Mouse (Mus musculus): ENCODE measurements around the gene Ttc23l. TPM values are rescaled to one million over a fixed set of nuclear protein-coding genes. Genes with fewer than 3 reads are reported as not detected.
"Not testable (repeated sequence)": the region's sequence is repeated elsewhere in the genome, so short reads cannot be mapped to it uniquely, and the experiment has no call there.

Ttc23l gene
- polyA plus RNA-seq, 1 experiment from 2014 or later = not detected

- Histone ChIP-seq H3K4me1 (ENCODE audit: control insufficient read depth, low read depth, low read length) (no peaks in the 10 kb centered on the region), H3K36me3 (ENCODE audit: control insufficient read depth, insufficient read depth) (peaks cover 5% of the 10 kb centered on the region), H3K4me3 (ENCODE audit: low read depth, low read length) (no peak overlapping the region), H3K4me2 (ENCODE audit: low read depth, low read length) (no peak overlapping the region), H3K27ac (ENCODE audit: low read length) (no peak overlapping the region), H3K9me3 (replicated peaks; ENCODE audit: control insufficient read depth, low read length) (no peaks in the 10 kb centered on the region), H3K9ac (ENCODE audit: low read depth, low read length) (no peak overlapping the region), H3K27me3 (ENCODE audit: control insufficient read depth, insufficient read depth, low read depth, low read length) (no peaks in the 10 kb centered on the region)
- WGBS (ENCODE audit: insufficient replicate concordance) = 52% methylated on average over 5 of the region's 5 CpGs
- ATAC-seq (ENCODE audit: low read depth) = no peak
Measured at GRCm38 (mm10) chr15:10499593-10499992, 58.9 kb downstream of the Ttc23l start.

- 87% methylated on average over 1 of the region's 1 CpGs for WGBS (ENCODE audit: insufficient replicate concordance)
- not testable (repeated sequence) for H3K4me3 ChIP-seq (ENCODE audit: low read depth, low read length); H3K27me3 ChIP-seq (ENCODE audit: control insufficient read depth, insufficient read depth, low read depth, low read length); H3K9ac ChIP-seq (ENCODE audit: low read depth, low read length); H3K27ac ChIP-seq (ENCODE audit: low read length); ATAC-seq (ENCODE audit: low read depth); H3K36me3 ChIP-seq (ENCODE audit: control insufficient read depth, insufficient read depth); H3K9me3 ChIP-seq (replicated peaks; ENCODE audit: control insufficient read depth, low read length); H3K4me1 ChIP-seq (ENCODE audit: control insufficient read depth, low read depth, low read length); H3K4me2 ChIP-seq (ENCODE audit: low read depth, low read length)
Measured at GRCm38 (mm10) chr15:10496696-10497095, 61.8 kb downstream of the Ttc23l start.

DNA sequence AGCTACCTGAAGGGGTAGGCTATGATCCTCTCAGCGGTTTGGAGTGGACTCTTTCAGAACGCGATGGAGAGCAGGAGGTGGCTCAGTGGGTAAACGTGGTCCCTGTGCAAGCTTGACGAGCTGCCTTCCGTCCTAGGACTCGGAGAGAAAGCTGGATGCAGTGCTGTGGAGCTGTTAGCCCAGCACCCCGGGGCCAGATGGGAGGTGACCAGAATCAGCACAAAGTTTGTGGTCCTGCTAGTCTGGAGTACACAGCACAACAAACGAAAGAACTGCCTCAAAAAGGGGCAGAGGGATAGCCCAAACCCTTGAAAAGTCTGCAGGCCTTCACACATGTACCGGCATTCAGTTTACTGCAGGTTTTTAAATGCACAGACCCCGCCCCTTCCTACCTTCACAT is 62.5 kb downstream of the Ttc23l start:
- ATAC-seq (ENCODE audit: low read depth) = no peak
- no peaks in the 10 kb centered on the region for H3K27me3 ChIP-seq (ENCODE audit: control insufficient read depth, insufficient read depth, low read depth, low read length)
- no peak overlapping the region for H3K27ac ChIP-seq (ENCODE audit: low read length)
- 78% methylated on average over 11 of the region's 11 CpGs for WGBS (ENCODE audit: insufficient replicate concordance)
- no peaks in the 10 kb centered on the region for H3K9me3 ChIP-seq (replicated peaks; ENCODE audit: control insufficient read depth, low read length)
- no peak overlapping the region for H3K4me2 ChIP-seq (ENCODE audit: low read depth, low read length)
- no peak overlapping the region for H3K9ac ChIP-seq (ENCODE audit: low read depth, low read length)
- no peak overlapping the region for H3K4me3 ChIP-seq (ENCODE audit: low read depth, low read length)
- peaks cover 8% of the 10 kb centered on the region for H3K36me3 ChIP-seq (ENCODE audit: control insufficient read depth, insufficient read depth)
- H3K4me1 ChIP-seq (ENCODE audit: control insufficient read depth, low read depth, low read length) = no peaks in the 10 kb centered on the region

- Histone ChIP-seq H3K9ac (ENCODE audit: low read depth, low read length) (no peak overlapping the region), H3K4me2 (ENCODE audit: low read depth, low read length) (no peak overlapping the region), H3K27me3 (ENCODE audit: control insufficient read depth, insufficient read depth, low read depth, low read length) (no peaks in the 10 kb centered on the region), H3K27ac (ENCODE audit: low read length) (no peak overlapping the region), H3K9me3 (replicated peaks; ENCODE audit: control insufficient read depth, low read length) (no peaks in the 10 kb centered on the region), H3K4me1 (ENCODE audit: control insufficient read depth, low read depth, low read length) (peaks cover 3% of the 10 kb centered on the region; the same call in 1 of the 2 replicates), H3K36me3 (ENCODE audit: control insufficient read depth, insufficient read depth) (peaks cover 10% of the 10 kb centered on the region), H3K4me3 (ENCODE audit: low read depth, low read length) (no peak overlapping the region)
- 93% methylated on average over 5 of the region's 5 CpGs for WGBS (ENCODE audit: insufficient replicate concordance)
- ATAC-seq (ENCODE audit: low read depth) = no peak
Measured at GRCm38 (mm10) chr15:10490101-10490500, 68.4 kb downstream of the Ttc23l start.

DNA sequence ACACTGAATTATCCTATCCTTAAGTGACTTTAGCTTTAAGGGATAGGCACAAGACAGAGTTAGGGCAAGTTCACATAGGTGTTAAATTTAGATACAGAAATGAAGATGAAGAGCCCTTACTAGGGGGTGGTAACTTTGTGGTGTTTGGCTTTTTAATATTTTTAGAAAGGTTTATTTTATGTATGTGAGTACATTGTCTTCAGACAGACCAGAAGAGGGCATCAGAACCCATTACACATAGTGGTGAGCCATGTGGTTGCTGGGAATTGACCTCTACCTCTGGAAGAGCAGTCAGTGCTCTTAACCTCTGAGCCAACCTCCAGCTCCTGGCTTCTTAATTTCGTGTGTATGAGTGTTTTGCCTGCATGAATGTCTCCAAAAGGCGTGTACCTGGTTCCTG is 71.2 kb downstream of the Ttc23l start:
- peak overlapping the region; percentile 39 for H3K9ac ChIP-seq (ENCODE audit: low read depth, low read length)
- H3K27me3 ChIP-seq (ENCODE audit: control insufficient read depth, insufficient read depth, low read depth, low read length) = no peaks in the 10 kb centered on the region
- ATAC-seq (ENCODE audit: low read depth) = no peak
- H3K4me2 ChIP-seq (ENCODE audit: low read depth, low read length) = peak overlapping the region; percentile 87
- peak overlapping the region; percentile 26; the same call in 1 of the 2 replicates for H3K27ac ChIP-seq (ENCODE audit: low read length)
- H3K4me3 ChIP-seq (ENCODE audit: low read depth, low read length) = peak overlapping the region; percentile 49
- H3K4me1 ChIP-seq (ENCODE audit: control insufficient read depth, low read depth, low read length) = peaks cover 10% of the 10 kb centered on the region
- H3K36me3 ChIP-seq (ENCODE audit: control insufficient read depth, insufficient read depth) = peaks cover 15% of the 10 kb centered on the region
- 28% methylated on average over 2 of the region's 2 CpGs for WGBS (ENCODE audit: insufficient replicate concordance)
- no peaks in the 10 kb centered on the region for H3K9me3 ChIP-seq (replicated peaks; ENCODE audit: control insufficient read depth, low read length)

DNA sequence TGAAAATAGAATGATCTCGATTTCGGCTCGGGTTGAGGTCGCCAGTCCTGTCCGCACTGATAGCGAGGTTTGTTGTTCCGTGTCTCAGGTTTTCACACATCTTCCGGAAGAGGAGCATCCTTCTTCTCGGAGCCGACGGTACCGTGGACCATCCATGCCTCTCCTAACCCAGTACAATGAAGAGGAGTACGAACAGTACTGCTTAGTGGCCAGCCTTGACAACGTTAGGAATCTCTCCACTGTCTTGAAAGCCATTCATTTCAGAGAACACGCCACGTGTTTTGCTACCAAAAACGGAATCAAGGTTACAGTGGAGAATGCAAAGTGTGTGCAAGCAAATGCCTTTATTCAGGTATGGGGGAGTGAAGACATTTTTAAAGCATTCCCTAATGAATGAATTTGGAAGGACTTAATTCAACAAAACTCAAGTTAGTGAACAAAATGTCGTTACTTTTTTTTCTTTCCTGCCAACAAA is 72.1 kb downstream of the Ttc23l start:
- Histone ChIP-seq H3K4me1 (ENCODE audit: control insufficient read depth, low read depth, low read length) (peaks cover 10% of the 10 kb centered on the region), H3K9ac (ENCODE audit: low read depth, low read length) (peak overlapping the region; percentile 87), H3K4me2 (ENCODE audit: low read depth, low read length) (peak overlapping the region; percentile 87), H3K4me3 (ENCODE audit: low read depth, low read length) (peak overlapping the region; percentile 87), H3K27me3 (ENCODE audit: control insufficient read depth, insufficient read depth, low read depth, low read length) (no peaks in the 10 kb centered on the region), H3K36me3 (ENCODE audit: control insufficient read depth, insufficient read depth) (peaks cover 15% of the 10 kb centered on the region), H3K9me3 (replicated peaks; ENCODE audit: control insufficient read depth, low read length) (no peaks in the 10 kb centered on the region), H3K27ac (ENCODE audit: low read length) (peak overlapping the region; percentile 70)
- peak; percentile 16 for ATAC-seq (ENCODE audit: low read depth)
- WGBS (ENCODE audit: insufficient replicate concordance) = under 1% methylated on average over 18 of the region's 18 CpGs

GRCm38 (mm10) chr15:10485484-10486364 is 72.7 kb downstream of the Ttc23l start, which contains the start of the genes Brix1 and Rad1:
Gene Brix1, minus strand, starts transcription at chr15:10485947.
Gene Rad1, plus strand, starts transcription at chr15:10486018.
- Histone ChIP-seq H3K9me3 (replicated peaks; ENCODE audit: control insufficient read depth, low read length) (no peaks in the 10 kb centered on the region), H3K4me1 (ENCODE audit: control insufficient read depth, low read depth, low read length) (peaks cover 10% of the 10 kb centered on the region), H3K9ac (ENCODE audit: low read depth, low read length) (peak within 1 kb of the TSS; percentile 87), H3K27ac (ENCODE audit: low read length) (peak within 1 kb of the TSS; percentile 70), H3K36me3 (ENCODE audit: control insufficient read depth, insufficient read depth) (peaks cover 19% of the 10 kb centered on the region), H3K4me2 (ENCODE audit: low read depth, low read length) (peak within 1 kb of the TSS; percentile 87), H3K4me3 (ENCODE audit: low read depth, low read length) (peak within 1 kb of the TSS; percentile 87), H3K27me3 (ENCODE audit: control insufficient read depth, insufficient read depth, low read depth, low read length) (no peaks in the 10 kb centered on the region)
- peak; percentile 99 for ATAC-seq (ENCODE audit: low read depth)
- under 1% methylated on average over 58 of the region's 58 CpGs for WGBS (ENCODE audit: insufficient replicate concordance)

DNA sequence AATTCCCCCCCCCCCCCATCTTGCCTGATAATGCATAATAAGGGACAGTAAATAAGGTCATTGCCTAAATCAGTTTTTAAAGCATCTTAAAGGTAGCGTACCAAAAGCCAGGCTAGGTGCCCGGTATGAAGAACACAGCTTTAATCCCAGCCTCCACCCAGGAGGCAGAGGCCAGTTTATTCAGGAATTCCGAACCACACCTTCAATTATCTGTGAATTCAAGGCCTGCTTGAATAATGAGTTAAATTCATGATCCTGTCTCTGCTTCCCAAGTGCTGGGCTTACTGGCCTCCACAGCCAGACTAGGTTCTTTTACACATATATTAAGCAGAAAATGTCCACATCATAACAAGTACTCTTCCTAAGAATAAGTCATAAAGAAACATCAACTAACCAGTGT is 87.5 kb downstream of the Ttc23l start:
- Histone ChIP-seq H3K4me3 (ENCODE audit: low read depth, low read length) (peak overlapping the region; percentile 84), H3K27ac (ENCODE audit: low read length) (peak overlapping the region; percentile 79; the same call in 1 of the 2 replicates), H3K4me1 (ENCODE audit: control insufficient read depth, low read depth, low read length) (peaks cover 5% of the 10 kb centered on the region), H3K27me3 (ENCODE audit: control insufficient read depth, insufficient read depth, low read depth, low read length) (no peaks in the 10 kb centered on the region), H3K36me3 (ENCODE audit: control insufficient read depth, insufficient read depth) (peaks cover 4% of the 10 kb centered on the region), H3K9ac (ENCODE audit: low read depth, low read length) (peak overlapping the region; percentile 83; the same call in 1 of the 2 replicates), H3K4me2 (ENCODE audit: low read depth, low read length) (peak overlapping the region; percentile 97), H3K9me3 (replicated peaks; ENCODE audit: control insufficient read depth, low read length) (no peaks in the 10 kb centered on the region)
- ATAC-seq (ENCODE audit: low read depth) = no peak
- 44% methylated on average over 3 of the region's 3 CpGs for WGBS (ENCODE audit: insufficient replicate concordance)

All from liver, embryonic 16.5 days (tissue).